Mouse (Mus musculus): Measurements from ENCODE around the gene Uba52. TPM values are rescaled to one million over a fixed set of nuclear protein-coding genes. Genes with fewer than 3 reads are reported as not detected.

Uba52 gene
- polyA plus RNA-seq, 1 experiment from 2014 or later = 987 TPM

GRCm38 (mm10) chr8:70467229-70467725, 43.3 kb downstream of the Uba52 start:
- ATAC-seq (ENCODE audit: low read depth) = no peak
- Histone ChIP-seq H3K4me3 (ENCODE audit: low read length) (no peak overlapping the region), H3K27me3 (ENCODE audit: control insufficient read depth, insufficient read depth, low read depth, low read length) (no peaks in the 10 kb centered on the region), H3K4me1 (replicated peaks; ENCODE audit: control insufficient read depth, insufficient read depth, low read length) (peaks cover 34% of the 10 kb centered on the region), H3K4me2 (ENCODE audit: low read depth, low read length) (no peak overlapping the region), H3K36me3 (ENCODE audit: control insufficient read depth, insufficient read depth, low read length) (peaks cover 7% of the 10 kb centered on the region; the same call in 1 of the 2 replicates), H3K9ac (ENCODE audit: low read length) (no peak overlapping the region), H3K9me3 (ENCODE audit: control insufficient read depth, low read length) (no peaks in the 10 kb centered on the region), H3K27ac (ENCODE audit: low read length) (no peak overlapping the region)
- WGBS = 63% methylated on average over 5 of the region's 5 CpGs

GRCm38 (mm10) chr8:70466771-70467170, 43.8 kb downstream of the Uba52 start:
- no peak overlapping the region for H3K4me3 ChIP-seq (ENCODE audit: low read length)
- no peak overlapping the region for H3K27ac ChIP-seq (ENCODE audit: low read length)
- H3K4me1 ChIP-seq (replicated peaks; ENCODE audit: control insufficient read depth, insufficient read depth, low read length) = peaks cover 34% of the 10 kb centered on the region
- peaks cover 7% of the 10 kb centered on the region; the same call in 1 of the 2 replicates for H3K36me3 ChIP-seq (ENCODE audit: control insufficient read depth, insufficient read depth, low read length)
- ATAC-seq (ENCODE audit: low read depth) = no peak
- H3K9ac ChIP-seq (ENCODE audit: low read length) = no peak overlapping the region
- H3K9me3 ChIP-seq (ENCODE audit: control insufficient read depth, low read length) = no peaks in the 10 kb centered on the region
- WGBS = 51% methylated on average over 11 of the region's 11 CpGs
- H3K4me2 ChIP-seq (ENCODE audit: low read depth, low read length) = no peak overlapping the region
- no peaks in the 10 kb centered on the region for H3K27me3 ChIP-seq (ENCODE audit: control insufficient read depth, insufficient read depth, low read depth, low read length)

- Histone ChIP-seq H3K36me3 (ENCODE audit: control insufficient read depth, insufficient read depth, low read length) (peaks cover 7% of the 10 kb centered on the region; the same call in 1 of the 2 replicates), H3K9me3 (ENCODE audit: control insufficient read depth, low read length) (no peaks in the 10 kb centered on the region), H3K9ac (ENCODE audit: low read length) (no peak overlapping the region), H3K4me3 (ENCODE audit: low read length) (no peak overlapping the region), H3K27ac (ENCODE audit: low read length) (no peak overlapping the region), H3K4me2 (ENCODE audit: low read depth, low read length) (no peak overlapping the region), H3K27me3 (ENCODE audit: control insufficient read depth, insufficient read depth, low read depth, low read length) (no peaks in the 10 kb centered on the region), H3K4me1 (replicated peaks; ENCODE audit: control insufficient read depth, insufficient read depth, low read length) (peaks cover 34% of the 10 kb centered on the region)
- ATAC-seq (ENCODE audit: low read depth) = no peak
- WGBS = 82% methylated on average over 4 of the region's 4 CpGs
These were observed 44.3 kb downstream of the Uba52 start for GRCm38 (mm10) chr8:70466305-70466704.

GRCm38 (mm10) chr8:70465701-70466100, 44.9 kb downstream of the Uba52 start:
- WGBS = 98% methylated on average over 4 of the region's 4 CpGs
- no peak for ATAC-seq (ENCODE audit: low read depth)
- Histone ChIP-seq H3K4me2 (ENCODE audit: low read depth, low read length) (no peak overlapping the region), H3K9me3 (ENCODE audit: control insufficient read depth, low read length) (no peaks in the 10 kb centered on the region), H3K4me3 (ENCODE audit: low read length) (no peak overlapping the region), H3K4me1 (replicated peaks; ENCODE audit: control insufficient read depth, insufficient read depth, low read length) (peaks cover 34% of the 10 kb centered on the region), H3K27me3 (ENCODE audit: control insufficient read depth, insufficient read depth, low read depth, low read length) (no peaks in the 10 kb centered on the region), H3K9ac (ENCODE audit: low read length) (no peak overlapping the region), H3K27ac (ENCODE audit: low read length) (no peak overlapping the region), H3K36me3 (ENCODE audit: control insufficient read depth, insufficient read depth, low read length) (peaks cover 7% of the 10 kb centered on the region; the same call in 1 of the 2 replicates)

- Histone ChIP-seq H3K27ac (ENCODE audit: low read length) (no peak overlapping the region), H3K4me1 (replicated peaks; ENCODE audit: control insufficient read depth, insufficient read depth, low read length) (peaks cover 24% of the 10 kb centered on the region), H3K9me3 (ENCODE audit: control insufficient read depth, low read length) (no peaks in the 10 kb centered on the region), H3K27me3 (ENCODE audit: control insufficient read depth, insufficient read depth, low read depth, low read length) (no peaks in the 10 kb centered on the region), H3K4me2 (ENCODE audit: low read depth, low read length) (no peak overlapping the region), H3K4me3 (ENCODE audit: low read length) (no peak overlapping the region), H3K9ac (ENCODE audit: low read length) (no peak overlapping the region), H3K36me3 (ENCODE audit: control insufficient read depth, insufficient read depth, low read length) (peaks cover 8% of the 10 kb centered on the region; the same call in 1 of the 2 replicates)
- no peak for ATAC-seq (ENCODE audit: low read depth)
- 89% methylated on average over 6 of the region's 6 CpGs for WGBS
These were observed 46.4 kb downstream of the Uba52 start for GRCm38 (mm10) chr8:70464162-70464561.

- Histone ChIP-seq H3K9ac (ENCODE audit: low read length) (no peak overlapping the region), H3K9me3 (ENCODE audit: control insufficient read depth, low read length) (no peaks in the 10 kb centered on the region), H3K36me3 (ENCODE audit: control insufficient read depth, insufficient read depth, low read length) (peaks cover 8% of the 10 kb centered on the region; the same call in 1 of the 2 replicates), H3K4me2 (ENCODE audit: low read depth, low read length) (no peak overlapping the region), H3K27ac (ENCODE audit: low read length) (no peak overlapping the region), H3K4me1 (replicated peaks; ENCODE audit: control insufficient read depth, insufficient read depth, low read length) (peaks cover 15% of the 10 kb centered on the region), H3K4me3 (ENCODE audit: low read length) (no peak overlapping the region), H3K27me3 (ENCODE audit: control insufficient read depth, insufficient read depth, low read depth, low read length) (no peaks in the 10 kb centered on the region)
- WGBS = 67% methylated on average over 4 of the region's 4 CpGs
- ATAC-seq (ENCODE audit: low read depth) = no peak
These were observed 47.3 kb downstream of the Uba52 start for GRCm38 (mm10) chr8:70463306-70463705.

GRCm38 (mm10) chr8:70462516-70462813, 48.1 kb downstream of the Uba52 start:
- Histone ChIP-seq H3K9me3 (ENCODE audit: control insufficient read depth, low read length) (no peaks in the 10 kb centered on the region), H3K4me2 (ENCODE audit: low read depth, low read length) (no peak overlapping the region), H3K9ac (ENCODE audit: low read length) (no peak overlapping the region), H3K36me3 (ENCODE audit: control insufficient read depth, insufficient read depth, low read length) (peaks cover 8% of the 10 kb centered on the region; the same call in 1 of the 2 replicates), H3K27ac (ENCODE audit: low read length) (no peak overlapping the region), H3K4me3 (ENCODE audit: low read length) (no peak overlapping the region), H3K4me1 (replicated peaks; ENCODE audit: control insufficient read depth, insufficient read depth, low read length) (peaks cover 9% of the 10 kb centered on the region), H3K27me3 (ENCODE audit: control insufficient read depth, insufficient read depth, low read depth, low read length) (no peaks in the 10 kb centered on the region)
- WGBS = 92% methylated on average over 8 of the region's 8 CpGs
- ATAC-seq (ENCODE audit: low read depth) = no peak

GRCm38 (mm10) chr8:70461765-70462515, 48.7 kb downstream of the Uba52 start:
- no peak overlapping the region for H3K9ac ChIP-seq (ENCODE audit: low read length)
- ATAC-seq (ENCODE audit: low read depth) = no peak
- H3K4me3 ChIP-seq (ENCODE audit: low read length) = no peak overlapping the region
- H3K4me1 ChIP-seq (replicated peaks; ENCODE audit: control insufficient read depth, insufficient read depth, low read length) = peaks cover 6% of the 10 kb centered on the region
- WGBS = 77% methylated on average over 16 of the region's 16 CpGs
- H3K27me3 ChIP-seq (ENCODE audit: control insufficient read depth, insufficient read depth, low read depth, low read length) = no peaks in the 10 kb centered on the region
- H3K36me3 ChIP-seq (ENCODE audit: control insufficient read depth, insufficient read depth, low read length) = peaks cover 8% of the 10 kb centered on the region; the same call in 1 of the 2 replicates
- no peak overlapping the region for H3K27ac ChIP-seq (ENCODE audit: low read length)
- no peak overlapping the region for H3K4me2 ChIP-seq (ENCODE audit: low read depth, low read length)
- no peaks in the 10 kb centered on the region for H3K9me3 ChIP-seq (ENCODE audit: control insufficient read depth, low read length)

GRCm38 (mm10) chr8:70460606-70461005, 50.0 kb downstream of the Uba52 start:
- no peaks in the 10 kb centered on the region for H3K9me3 ChIP-seq (ENCODE audit: control insufficient read depth, low read length)
- no peak overlapping the region for H3K4me3 ChIP-seq (ENCODE audit: low read length)
- H3K9ac ChIP-seq (ENCODE audit: low read length) = no peak overlapping the region
- no peaks in the 10 kb centered on the region for H3K27me3 ChIP-seq (ENCODE audit: control insufficient read depth, insufficient read depth, low read depth, low read length)
- 72% methylated on average over 9 of the region's 9 CpGs for WGBS
- peaks cover 2% of the 10 kb centered on the region; the same call in 1 of the 2 replicates for H3K36me3 ChIP-seq (ENCODE audit: control insufficient read depth, insufficient read depth, low read length)
- H3K4me1 ChIP-seq (replicated peaks; ENCODE audit: control insufficient read depth, insufficient read depth, low read length) = 0 out of 2 replicates have a peak, but pooled peaks cover 5% of the 10 kb centered on the region
- H3K4me2 ChIP-seq (ENCODE audit: low read depth, low read length) = no peak overlapping the region
- H3K27ac ChIP-seq (ENCODE audit: low read length) = no peak overlapping the region
- no peak for ATAC-seq (ENCODE audit: low read depth)
